Mouse (Mus musculus) ES-E14 (cell line): ENCODE results near the gene Shisal2b. TPM values are rescaled to one million over a fixed set of nuclear protein-coding genes. Genes with fewer than 3 reads are reported as not detected.
A peak's percentile ranks its signal among the peaks of the same experiment; 100 is the strongest.

Experiments
- DNase-seq: peaks from one replicate; pipeline ENCODE4 v3.0.0-alpha.2; 2013; ENCODE audit warnings: low read depth, low spot score
- H3K27ac ChIP-seq: 2 replicates; pipeline ENCODE4 v1.5.1; 2012; ENCODE audit warnings: low read depth, mild to moderate bottlenecking, low read length, moderate library complexity, mixed read lengths; ENCODE audit not compliant: poor library complexity, insufficient read depth, severe bottlenecking
- H3K36me3 ChIP-seq: 2 replicates; pipeline ENCODE4 v1.6.1; 2012; ENCODE audit warnings: mild to moderate bottlenecking, low read length, moderate library complexity, mixed read lengths; ENCODE audit not compliant: control insufficient read depth, poor library complexity, insufficient read depth, severe bottlenecking
- H3K4me1 ChIP-seq, 2 experiments: fragments of 150-350 bp in 1 of 2; sonication (generic) in 1 of 2; 2 replicates each; pipeline ENCODE4 v1.6.1; 2012; ENCODE audit warnings: low read length in 2 of 2, mild to moderate bottlenecking in 1 of 2, mixed read lengths in 1 of 2; ENCODE audit not compliant: control insufficient read depth in 2 of 2, insufficient read depth in 2 of 2, poor library complexity in 1 of 2
- H3K4me3 ChIP-seq, 2 experiments: fragments of 150-350 bp in 1 of 2; sonication (generic) in 1 of 2; 2 replicates each; pipeline ENCODE4 v1.5.1; 2012; ENCODE audit warnings: low read length in 2 of 2, low read depth in 1 of 2, mild to moderate bottlenecking in 1 of 2, mixed read lengths in 1 of 2; ENCODE audit not compliant: insufficient read depth in 1 of 2, poor library complexity in 1 of 2, severe bottlenecking in 1 of 2
- H3K9ac ChIP-seq: 2 replicates; pipeline ENCODE4 v1.6.1; 2012; ENCODE audit warnings: low read depth, mild to moderate bottlenecking, low read length, mixed read lengths; ENCODE audit not compliant: poor library complexity, insufficient read depth, severe bottlenecking
- H3K9me3 ChIP-seq: fragments of 150-350 bp; sonication (generic); 2 replicates; pipeline ENCODE4 v1.6.1; 2012; ENCODE audit warnings: low read depth, mild to moderate bottlenecking, low read length; ENCODE audit not compliant: control insufficient read depth, insufficient read depth
- CHD2 ChIP-seq: IDR thresholded peaks from 2 replicates; pipeline ENCODE4 v1.6.1; 2014; ENCODE audit warnings: mild to moderate bottlenecking, low read depth, low read length, inconsistent platforms
- HCFC1 ChIP-seq: IDR thresholded peaks from 2 replicates; pipeline ENCODE4 v1.6.1; 2012; ENCODE audit warnings: low read length, inconsistent platforms, borderline replicate concordance; ENCODE audit not compliant: insufficient read depth
- MAFK ChIP-seq: IDR thresholded peaks from 2 replicates; pipeline ENCODE4 v1.6.1; 2014; ENCODE audit warnings: mild to moderate bottlenecking, low read depth, low read length, inconsistent platforms; ENCODE audit not compliant: insufficient read depth
- ZC3H11A ChIP-seq: IDR thresholded peaks from 2 replicates; pipeline ENCODE4 v1.6.1; 2012; ENCODE audit warnings: low read depth, mild to moderate bottlenecking, inconsistent platforms, low read length, borderline replicate concordance
- ZNF384 ChIP-seq: IDR thresholded peaks from 2 replicates; pipeline ENCODE4 v1.6.1; 2012; ENCODE audit warnings: low read depth, low read length, inconsistent platforms
- in situ Hi-C, 2 experiments: fragments of 600-800 bp; cut with MboI; formaldehyde crosslinking; loops; one replicate each; pipeline ENCODE4 v1.15.1; 2025; ENCODE audit warnings: low sequenced_read_pairs in 2 of 2, inconsistent platforms in 1 of 2; ENCODE audit not compliant: unreplicated experiment in 2 of 2
- total RNA-seq: library from RNA; depleted of rRNA; stranded (reverse); fragments of 300-350 nt; gene quantifications from 2 replicates; pipeline ENCODE4 v1.2.3, GENCODE M21; 2012

Gene Shisal2b
- total RNA-seq, 1 experiment: 1.7 TPM

DNA sequence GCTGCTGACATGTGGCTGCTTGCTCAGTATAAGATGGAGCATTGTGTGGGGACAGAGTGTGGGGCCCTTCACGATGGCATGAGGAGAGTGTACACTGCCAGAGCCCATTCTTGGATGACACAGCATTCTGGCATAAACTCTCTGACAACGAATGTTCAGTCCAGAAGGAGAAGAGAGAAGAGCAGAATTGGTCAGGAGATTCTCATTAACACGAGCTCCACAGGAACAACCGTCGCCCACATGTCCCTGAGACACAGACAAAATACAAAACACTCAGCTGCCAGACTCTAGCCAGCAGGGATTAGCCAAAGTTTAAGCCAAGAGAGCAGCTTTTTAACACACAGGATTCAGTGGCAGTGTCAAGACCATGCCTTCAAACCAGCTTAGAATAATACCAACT lies 3.0 kb upstream of the Shisal2b start:
- H3K4me1 ChIP-seq: no peaks in the 10 kb centered on the region; a peak in 1 of 4 replicates
- H3K4me3 ChIP-seq: no peak overlapping the region
- H3K36me3 ChIP-seq: no peaks in the 10 kb centered on the region
- no peak for DNase-seq
- in situ Hi-C loops: no loop called here
- H3K9me3 ChIP-seq: no peaks in the 10 kb centered on the region
- H3K27ac ChIP-seq: no peak overlapping the region
- TF ChIP-seq ZC3H11A (no peak), ZNF384 (no peak), HCFC1 (no peak), CHD2 (no peak), MAFK (no peak)
- H3K9ac ChIP-seq: no peak overlapping the region

DNA sequence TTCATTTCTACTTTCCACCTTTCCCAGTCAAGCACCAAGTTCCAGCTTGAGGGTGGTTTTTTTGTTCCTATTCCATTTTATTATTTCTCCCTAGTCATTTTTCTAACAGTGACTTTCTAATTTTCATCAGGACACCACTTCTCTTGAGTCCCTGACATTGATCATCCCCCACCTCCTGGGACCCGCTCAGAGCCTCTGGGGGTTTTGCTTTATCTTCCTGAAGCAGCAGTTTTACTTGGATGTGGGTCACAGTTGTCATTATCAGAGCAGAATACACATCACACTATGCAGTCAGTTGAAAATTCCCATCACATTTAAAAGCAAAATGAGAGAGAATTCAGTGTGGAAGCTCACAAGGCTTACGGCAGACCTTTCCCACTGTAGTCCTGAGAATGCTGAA lies 10.0 kb downstream of the Shisal2b start:
- H3K9ac ChIP-seq: no peak overlapping the region
- no peak overlapping the region for H3K4me3 ChIP-seq
- TF ChIP-seq HCFC1 (no peak), MAFK (no peak), ZNF384 (no peak), CHD2 (no peak), ZC3H11A (no peak)
- no peak overlapping the region for H3K27ac ChIP-seq
- DNase-seq: no peak
- no peaks in the 10 kb centered on the region for H3K9me3 ChIP-seq
- H3K36me3 ChIP-seq: no peaks in the 10 kb centered on the region
- in situ Hi-C loops: no loop called here
- no peaks in the 10 kb centered on the region for H3K4me1 ChIP-seq

GRCm38 (mm10) chr13:104843295-104844089 lies 20.2 kb downstream of the Shisal2b start:
- 0 out of 4 replicates have a peak, but pooled peaks cover 0 to 2% of the 10 kb centered on the region in 2 experiments for H3K4me1 ChIP-seq
- no peak overlapping the region for H3K27ac ChIP-seq
- H3K36me3 ChIP-seq: peaks cover 3% of the 10 kb centered on the region; the same call in 1 of the 2 replicates
- no peak for DNase-seq
- no peaks in the 10 kb centered on the region for H3K9me3 ChIP-seq
- H3K4me3 ChIP-seq: no peak overlapping the region
- no peak overlapping the region for H3K9ac ChIP-seq
- in situ Hi-C loops: no loop called here
- no peak for TF ChIP-seq CHD2
- TF ChIP-seq HCFC1: no peak
- TF ChIP-seq MAFK: peak; percentile 59; the same call in 1 of the 2 replicates
- TF ChIP-seq ZNF384: peak; percentile 54
- TF ChIP-seq ZC3H11A: no peak

DNA sequence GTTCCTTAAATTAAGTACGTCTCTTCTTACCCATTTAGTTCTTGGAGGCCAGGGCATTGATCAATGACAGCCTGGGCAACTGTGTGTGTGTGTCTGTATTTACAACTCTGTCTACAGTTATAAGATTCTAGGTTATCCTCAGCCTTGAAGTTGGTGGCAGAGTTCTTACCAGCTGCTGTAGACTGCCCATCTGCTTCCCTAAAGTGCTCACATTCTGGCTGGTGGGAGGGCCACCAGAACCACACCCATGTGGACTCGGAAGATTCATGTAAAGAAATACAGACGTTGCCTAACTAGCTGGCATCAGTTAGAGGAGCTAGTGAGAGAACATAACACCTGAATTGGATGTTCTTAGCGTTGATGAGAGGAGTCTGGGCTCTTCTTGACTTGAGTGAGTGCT lies 21.8 kb downstream of the Shisal2b start:
- Histone ChIP-seq H3K9ac (no peak overlapping the region), H3K36me3 (peaks cover 8% of the 10 kb centered on the region; the same call in 1 of the 2 replicates), H3K4me1 (0 out of 4 replicates have a peak, but pooled peaks cover 0 to 2% of the 10 kb centered on the region in 2 experiments), H3K27ac (no peak overlapping the region), H3K9me3 (no peaks in the 10 kb centered on the region), H3K4me3 (no peak overlapping the region)
- TF ChIP-seq HCFC1 (no peak), ZNF384 (no peak), CHD2 (no peak), ZC3H11A (no peak), MAFK (no peak)
- no peak for DNase-seq
- in situ Hi-C loops: no loop called here
